Mouse (Mus musculus) CH12.LX (cell line): ENCODE measurements around the gene Aes.

Experiments used
- CHD1 ChIP-seq: IDR thresholded peaks from 2 replicates; pipeline ENCODE4 v1.6.1; 2012; ENCODE audit warnings: low read depth, low read length, improper control_type of control experiment, inconsistent platforms
- CHD2 ChIP-seq: IDR thresholded peaks from 2 replicates; pipeline ENCODE4 v1.6.1; 2011; ENCODE audit warnings: low read length, improper control_type of control experiment
- CTCF ChIP-seq, 2 experiments: IDR thresholded peaks in 1 of 2; conservative IDR thresholded peaks in 1 of 2; 2 replicates each; pipeline ENCODE4 v1.5.1; 2011 to 2012; ENCODE audit warnings: low read depth in 2 of 2, low read length in 2 of 2, improper control_type of control experiment in 1 of 2, inconsistent platforms in 1 of 2, mild to moderate bottlenecking in 1 of 2, moderate library complexity in 1 of 2
- EP300 ChIP-seq: IDR thresholded peaks from 2 replicates; pipeline ENCODE4 v1.6.1; 2011; ENCODE audit warnings: low read length, improper control_type of control experiment
- ETS1 ChIP-seq: conservative IDR thresholded peaks from 2 replicates; pipeline ENCODE4 v1.6.1; 2012; ENCODE audit warnings: low read depth, mild to moderate bottlenecking, inconsistent platforms, low read length, improper control_type of control experiment, moderate library complexity
- HCFC1 ChIP-seq: IDR thresholded peaks from 2 replicates; pipeline ENCODE4 v1.6.1; 2012; ENCODE audit warnings: low read depth, mild to moderate bottlenecking, inconsistent platforms, low read length, improper control_type of control experiment
- KAT2A ChIP-seq: IDR thresholded peaks from 2 replicates; pipeline ENCODE4 v1.6.1; 2012; ENCODE audit warnings: low read length, improper control_type of control experiment, inconsistent platforms; ENCODE audit not compliant: insufficient replicate concordance
- POLR2A ChIP-seq: IDR thresholded peaks from 2 replicates; pipeline ENCODE4 v1.6.1; 2011; ENCODE audit warnings: low read depth, mild to moderate bottlenecking, improper control_type of control experiment, low read length
- POLR2AphosphoS2 ChIP-seq: IDR thresholded peaks from 2 replicates; pipeline ENCODE4 v1.6.1; 2011; ENCODE audit warnings: low read depth, low read length, improper control_type of control experiment
- RCOR1 ChIP-seq: conservative IDR thresholded peaks from 2 replicates; pipeline ENCODE4 v1.6.1; 2012; ENCODE audit warnings: low read depth, mild to moderate bottlenecking, inconsistent platforms, low read length, improper control_type of control experiment
- SIN3A ChIP-seq: IDR thresholded peaks from 2 replicates; pipeline ENCODE4 v1.6.1; 2012; ENCODE audit warnings: low read length, improper control_type of control experiment, inconsistent platforms
- UBTF ChIP-seq: IDR thresholded peaks from 2 replicates; pipeline ENCODE4 v1.6.1; 2012; ENCODE audit warnings: low read depth, mild to moderate bottlenecking, inconsistent platforms, low read length, improper control_type of control experiment, moderate library complexity
- ZC3H11A ChIP-seq: IDR thresholded peaks from 2 replicates; pipeline ENCODE4 v1.6.1; 2012; ENCODE audit warnings: low read depth, mild to moderate bottlenecking, inconsistent platforms, low read length, improper control_type of control experiment
- ZNF384 ChIP-seq: IDR thresholded peaks from 2 replicates; pipeline ENCODE4 v1.6.1; 2012; ENCODE audit warnings: low read depth, low read length, improper control_type of control experiment, inconsistent platforms

DNA sequence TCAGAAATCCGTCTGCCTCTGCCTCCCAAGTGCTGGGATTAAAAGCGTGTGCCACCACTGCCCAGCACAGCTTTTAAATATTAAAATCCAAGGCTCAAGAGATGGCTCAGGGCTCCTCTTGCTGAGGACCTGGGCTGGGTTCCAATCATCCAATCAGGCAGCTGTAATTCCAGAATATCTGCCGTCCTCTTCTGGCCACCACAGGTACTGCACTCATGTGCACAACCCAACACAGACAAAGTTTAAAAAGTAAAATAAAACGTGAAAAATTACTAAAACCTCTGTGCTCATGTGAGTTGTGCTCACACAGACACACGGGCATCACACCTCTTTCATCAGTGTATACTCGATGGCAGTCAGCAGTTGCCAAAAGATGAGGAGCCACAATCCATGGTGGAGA lies 22.6 kb upstream of the Aes start:
- TF ChIP-seq POLR2A (no peak), SIN3A (no peak), HCFC1 (no peak), ETS1 (no peak), ZC3H11A (no peak), CTCF (conservative IDR thresholded peaks at IDR 0.05 in 1 of 2, IDR thresholded peaks at IDR 0.05 in 1 of 2; ENCODE audit: low read depth in 2 of 2, low read length in 2 of 2) (peak; percentile 54 to 76), ZNF384 (no peak), UBTF (no peak), EP300 (no peak), POLR2AphosphoS2 (no peak), KAT2A (no peak), CHD1 (no peak), RCOR1 (no peak), CHD2 (no peak)
